Mouse (Mus musculus) lung, postnatal 0 days (tissue): ENCODE measurements around the gene Serpinb1b.

ENCODE experiments used
- CTCF ChIP-seq: IDR thresholded peaks from 2 replicates; pipeline ENCODE4 v1.5.1; 2016; ENCODE audit warnings: antibody characterized with exemption, mild to moderate bottlenecking
- EP300 ChIP-seq: IDR thresholded peaks from 2 replicates; pipeline ENCODE4 v1.6.1; 2016; ENCODE audit warnings: antibody characterized with exemption, mild to moderate bottlenecking, control low read depth

DNA sequence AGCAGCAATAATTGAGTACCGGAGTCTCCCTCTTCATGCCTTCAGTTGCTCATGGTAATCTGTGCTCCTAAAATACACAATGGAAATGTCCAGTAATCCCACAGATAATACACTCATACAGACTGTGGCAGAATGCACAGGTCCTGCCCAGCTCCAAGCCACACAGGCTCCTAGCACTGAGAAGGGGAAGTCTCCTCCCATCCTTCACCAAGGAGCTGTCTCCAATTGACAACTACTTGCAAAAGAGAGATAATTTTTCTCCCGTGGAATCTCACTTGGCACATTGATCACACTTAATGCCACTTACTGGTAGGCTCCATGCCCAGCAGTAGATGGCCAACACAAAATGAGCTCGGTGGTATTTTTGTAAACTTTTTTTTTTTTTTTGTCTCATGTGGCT lies 2.1 kb upstream of the Serpinb1b start:
- TF ChIP-seq CTCF, result no peak
- TF ChIP-seq EP300, result no peak
